Mouse (Mus musculus) hindbrain, embryonic 10.5 days (tissue): ENCODE measurements around the gene Ywhaq. TPM values are rescaled to one million over a fixed set of nuclear protein-coding genes. Genes with fewer than 3 reads are reported as not detected.
"Not testable (repeated sequence)": the region's sequence is repeated elsewhere in the genome, so short reads cannot be mapped to it uniquely, and the experiment has no call there.

Source experiments
- DNase-seq: peaks from one replicate; pipeline ENCODE4 v3.0.0-alpha.2; 2017; ENCODE audit warnings: low spot score
- H3K27ac ChIP-seq: fragments of 300-500 bp; sonication (generic); 2 replicates; pipeline ENCODE4 v1.5.1; 2016; ENCODE audit warnings: mild to moderate bottlenecking, moderate library complexity
- H3K27me3 ChIP-seq: fragments of 300-500 bp; sonication (generic); 2 replicates; pipeline ENCODE4 v1.6.1; 2016; ENCODE audit warnings: mild to moderate bottlenecking; ENCODE audit not compliant: poor library complexity, insufficient read depth, severe bottlenecking
- H3K36me3 ChIP-seq: fragments of 300-500 bp; sonication (generic); 2 replicates; pipeline ENCODE4 v1.6.1; 2016; ENCODE audit warnings: mild to moderate bottlenecking, moderate library complexity
- H3K4me1 ChIP-seq: fragments of 300-500 bp; sonication (generic); replicated peaks from 2 replicates; pipeline ENCODE4 v1.6.1; 2016; ENCODE audit warnings: mild to moderate bottlenecking
- H3K4me3 ChIP-seq: fragments of 300-500 bp; sonication (generic); 2 replicates; pipeline ENCODE4 v1.5.1; 2016; ENCODE audit warnings: mild to moderate bottlenecking, moderate library complexity
- H3K9me3 ChIP-seq: fragments of 300-500 bp; sonication (generic); 2 replicates; pipeline ENCODE4 v1.6.1; 2016; ENCODE audit warnings: mild to moderate bottlenecking, moderate library complexity
- WGBS: fragments of 180-500 bp; shearing (Covaris S2); methylation state at CpG from one replicate; pipeline ENCODE4 v1.1.7; 2016; 5-methylcytosine and 5-hydroxymethylcytosine counted together
- polyA plus RNA-seq: library from polyadenylated mRNA; unstranded; fragments of >200 nt; fragmentation: Nextera tagmentation; extraction: Ambion mirVana; gene quantifications from 2 replicates; pipeline ENCODE4 v1.2.1, GENCODE M21; 2016

The Ywhaq gene
- polyA plus RNA-seq, 1 experiment from 2014 or later = 1,052 TPM

- WGBS = 86% methylated on average over 6 of the region's 6 CpGs
- H3K27me3 ChIP-seq, DNase-seq, H3K4me3 ChIP-seq, H3K9me3 ChIP-seq, H3K36me3 ChIP-seq, H3K4me1 ChIP-seq, H3K27ac ChIP-seq: not testable (repeated sequence)
These were observed 38.6 kb downstream of the Ywhaq start for GRCm38 (mm10) chr12:21378765-21379346.

- Histone ChIP-seq H3K36me3 (no peaks in the 10 kb centered on the region), H3K27ac (no peak overlapping the region), H3K27me3 (no peaks in the 10 kb centered on the region), H3K4me3 (no peak overlapping the region), H3K9me3 (no peaks in the 10 kb centered on the region), H3K4me1 (peaks cover 8% of the 10 kb centered on the region)
- 59% methylated on average over 3 of the region's 3 CpGs for WGBS
- no peak for DNase-seq
These were observed 41.9 kb downstream of the Ywhaq start for GRCm38 (mm10) chr12:21375376-21376157.

GRCm38 (mm10) chr12:21373820-21374475, 43.5 kb downstream of the Ywhaq start:
- H3K9me3 ChIP-seq = no peaks in the 10 kb centered on the region
- 6% methylated on average over 24 of the region's 24 CpGs for WGBS
- H3K4me3 ChIP-seq = peak overlapping the region; percentile 81
- no peaks in the 10 kb centered on the region for H3K27me3 ChIP-seq
- 0 out of 2 replicates have a peak, but pooled peaks cover 3% of the 10 kb centered on the region for H3K36me3 ChIP-seq
- no peak for DNase-seq
- peaks cover 8% of the 10 kb centered on the region for H3K4me1 ChIP-seq
- H3K27ac ChIP-seq = peak overlapping the region; percentile 96

- DNase-seq = peak; percentile 95
- peak within 1 kb of the TSS; percentile 96 for H3K27ac ChIP-seq
- H3K9me3 ChIP-seq = no peaks in the 10 kb centered on the region
- under 1% methylated on average over 55 of the region's 55 CpGs for WGBS
- no peaks in the 10 kb centered on the region for H3K27me3 ChIP-seq
- H3K4me1 ChIP-seq = peaks cover 8% of the 10 kb centered on the region
- H3K4me3 ChIP-seq = peak within 1 kb of the TSS; percentile 81
- H3K36me3 ChIP-seq = 0 out of 2 replicates have a peak, but pooled peaks cover 3% of the 10 kb centered on the region
These were observed 44.2 kb downstream of the Ywhaq start, which contains the start of gene Adam17 for GRCm38 (mm10) chr12:21373100-21373819. Gene Adam17 (minus strand): TSS chr12:21373632.

- Histone ChIP-seq H3K4me3 (no peak overlapping the region), H3K4me1 (peaks cover 8% of the 10 kb centered on the region), H3K27me3 (no peaks in the 10 kb centered on the region), H3K27ac (no peak overlapping the region), H3K36me3 (0 out of 2 replicates have a peak, but pooled peaks cover 3% of the 10 kb centered on the region), H3K9me3 (no peaks in the 10 kb centered on the region)
- WGBS = 99% methylated on average over 1 of the region's 1 CpGs
- no peak for DNase-seq
These were observed 47.3 kb downstream of the Ywhaq start for GRCm38 (mm10) chr12:21370035-21370611.

GRCm38 (mm10) chr12:21369087-21369410, 48.4 kb downstream of the Ywhaq start:
- H3K4me3 ChIP-seq = no peak overlapping the region
- H3K9me3 ChIP-seq = no peaks in the 10 kb centered on the region
- no peak overlapping the region for H3K27ac ChIP-seq
- WGBS = 91% methylated on average over 5 of the region's 5 CpGs
- H3K36me3 ChIP-seq = 0 out of 2 replicates have a peak, but pooled peaks cover 7% of the 10 kb centered on the region
- H3K4me1 ChIP-seq = peaks cover 8% of the 10 kb centered on the region
- H3K27me3 ChIP-seq = no peaks in the 10 kb centered on the region
- DNase-seq = no peak

GRCm38 (mm10) chr12:21368376-21369086, 48.9 kb downstream of the Ywhaq start:
- peaks cover 8% of the 10 kb centered on the region for H3K4me1 ChIP-seq
- H3K27me3 ChIP-seq = no peaks in the 10 kb centered on the region
- WGBS = 94% methylated on average over 9 of the region's 9 CpGs
- DNase-seq = no peak
- H3K36me3 ChIP-seq = 0 out of 2 replicates have a peak, but pooled peaks cover 11% of the 10 kb centered on the region
- H3K4me3 ChIP-seq = no peak overlapping the region
- H3K9me3 ChIP-seq = peaks cover 3% of the 10 kb centered on the region; the same call in 1 of the 2 replicates
- H3K27ac ChIP-seq = no peak overlapping the region

- WGBS = 77% methylated on average over 10 of the region's 10 CpGs
These were observed 52.6 kb downstream of the Ywhaq start for GRCm38 (mm10) chr12:21364624-21365435.

GRCm38 (mm10) chr12:21363195-21363594, 54.2 kb downstream of the Ywhaq start:
- WGBS = 96% methylated on average over 3 of the region's 3 CpGs
- H3K27ac ChIP-seq = no peak overlapping the region
- H3K9me3 ChIP-seq = peaks cover 3% of the 10 kb centered on the region; the same call in 1 of the 2 replicates
- peaks cover 27% of the 10 kb centered on the region for H3K36me3 ChIP-seq
- no peak for DNase-seq
- H3K4me3 ChIP-seq = no peak overlapping the region
- no peaks in the 10 kb centered on the region for H3K4me1 ChIP-seq
- no peaks in the 10 kb centered on the region for H3K27me3 ChIP-seq

More at GRCm38 (mm10) chr12:21364624-21365435, 52.6 kb downstream of the Ywhaq start:
- H3K27me3 ChIP-seq = no peaks in the 10 kb centered on the region
- H3K27ac ChIP-seq = no peak overlapping the region
- no peak overlapping the region for H3K4me3 ChIP-seq
- DNase-seq = no peak
- peaks cover 27% of the 10 kb centered on the region for H3K36me3 ChIP-seq
- H3K4me1 ChIP-seq = no peaks in the 10 kb centered on the region
- peaks cover 3% of the 10 kb centered on the region; the same call in 1 of the 2 replicates for H3K9me3 ChIP-seq

- DNase-seq = no peak
- no peak overlapping the region for H3K27ac ChIP-seq
- 88% methylated on average over 2 of the region's 2 CpGs for WGBS
- H3K9me3 ChIP-seq = peaks cover 3% of the 10 kb centered on the region; the same call in 1 of the 2 replicates
- no peaks in the 10 kb centered on the region for H3K27me3 ChIP-seq
- H3K4me1 ChIP-seq = no peaks in the 10 kb centered on the region
- H3K4me3 ChIP-seq = no peak overlapping the region
- peaks cover 30% of the 10 kb centered on the region for H3K36me3 ChIP-seq
These were observed 54.8 kb downstream of the Ywhaq start for GRCm38 (mm10) chr12:21362686-21363085.

GRCm38 (mm10) chr12:21353681-21354080, 63.8 kb downstream of the Ywhaq start:
- no peak for DNase-seq

More at GRCm38 (mm10) chr12:21353681-21354080, 63.8 kb downstream of the Ywhaq start:
- peaks cover 17% of the 10 kb centered on the region; the same call in 1 of the 2 replicates for H3K9me3 ChIP-seq
- no peak overlapping the region for H3K4me3 ChIP-seq
- H3K4me1 ChIP-seq = no peaks in the 10 kb centered on the region
- no peak overlapping the region for H3K27ac ChIP-seq
- no peaks in the 10 kb centered on the region for H3K27me3 ChIP-seq
- 96% methylated on average over 8 of the region's 8 CpGs for WGBS
- peaks cover 87% of the 10 kb centered on the region for H3K36me3 ChIP-seq
